Mouse (Mus musculus): ENCODE measurements around the gene Pdcd6ip. TPM values are rescaled to one million over a fixed set of nuclear protein-coding genes. Genes with fewer than 3 reads are reported as not detected.
"Not testable (repeated sequence)": the region's sequence is repeated elsewhere in the genome, so short reads cannot be mapped to it uniquely, and the experiment has no call there.

Gene Pdcd6ip
- polyA plus RNA-seq, 1 experiment = 7.1 TPM

DNA sequence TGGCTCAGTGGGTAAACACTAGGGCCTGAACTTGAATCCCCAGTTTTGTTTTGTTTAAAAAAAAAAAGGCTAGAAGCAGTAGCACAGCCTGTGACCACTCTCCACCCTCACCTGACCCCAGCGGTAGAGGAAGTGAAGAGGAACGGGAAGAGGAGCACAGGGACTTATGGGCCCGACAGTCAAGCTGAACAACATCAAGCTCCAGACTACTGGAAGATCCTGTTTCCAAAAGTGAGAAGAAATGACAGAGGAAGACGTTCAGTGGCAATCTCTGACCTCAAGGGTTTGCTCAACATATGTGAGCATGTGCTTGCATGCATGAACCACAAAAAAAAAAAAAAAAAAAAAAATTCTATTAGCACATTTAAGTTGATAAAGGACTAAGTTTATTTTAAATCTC is 44.6 kb downstream of the Pdcd6ip start:
- Histone ChIP-seq H3K4me3 (replicated peaks) (no peak overlapping the region), H3K36me3 (ENCODE audit: control insufficient read depth) (peaks cover 95% of the 10 kb centered on the region), H3K9me3 (ENCODE audit: control insufficient read depth, low read length) (no peaks in the 10 kb centered on the region), H3K4me1 (ENCODE audit: control insufficient read depth) (no peaks in the 10 kb centered on the region), H3K27me3 (ENCODE audit: control insufficient read depth) (no peaks in the 10 kb centered on the region)
- TF ChIP-seq GATA1 (IDR thresholded peaks at IDR 0.05; ENCODE audit: low read length) (no peak), TAL1 (IDR thresholded peaks at IDR 0.05; ENCODE audit: low read length) (no peak)

DNA sequence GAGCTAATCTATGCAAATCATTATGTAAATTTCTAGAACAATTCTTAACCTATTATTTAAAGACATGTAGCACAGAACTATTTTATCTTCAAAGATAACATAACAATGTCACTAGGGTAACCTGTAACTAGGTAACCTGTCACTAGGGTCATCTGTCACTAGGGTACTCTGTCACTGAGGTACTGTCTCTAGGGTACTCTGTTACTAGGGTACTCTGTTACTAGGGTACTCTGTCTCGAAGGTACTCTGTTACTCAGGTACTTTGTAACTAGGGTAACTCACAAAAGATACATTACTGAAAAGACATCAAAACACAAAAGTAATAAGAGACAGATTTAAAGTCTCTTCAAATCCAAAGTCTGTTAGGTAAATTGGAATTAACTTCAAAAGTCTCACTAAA is 50.2 kb downstream of the Pdcd6ip start:
- Histone ChIP-seq H3K4me3 (replicated peaks) (no peak overlapping the region), H3K4me1 (ENCODE audit: control insufficient read depth) (no peaks in the 10 kb centered on the region), H3K27me3 (ENCODE audit: control insufficient read depth) (no peaks in the 10 kb centered on the region), H3K9me3 (ENCODE audit: control insufficient read depth, low read length) (no peaks in the 10 kb centered on the region), H3K36me3 (ENCODE audit: control insufficient read depth) (peaks cover 95% of the 10 kb centered on the region)
- TF ChIP-seq TAL1 (IDR thresholded peaks at IDR 0.05; ENCODE audit: low read length) = no peak

DNA sequence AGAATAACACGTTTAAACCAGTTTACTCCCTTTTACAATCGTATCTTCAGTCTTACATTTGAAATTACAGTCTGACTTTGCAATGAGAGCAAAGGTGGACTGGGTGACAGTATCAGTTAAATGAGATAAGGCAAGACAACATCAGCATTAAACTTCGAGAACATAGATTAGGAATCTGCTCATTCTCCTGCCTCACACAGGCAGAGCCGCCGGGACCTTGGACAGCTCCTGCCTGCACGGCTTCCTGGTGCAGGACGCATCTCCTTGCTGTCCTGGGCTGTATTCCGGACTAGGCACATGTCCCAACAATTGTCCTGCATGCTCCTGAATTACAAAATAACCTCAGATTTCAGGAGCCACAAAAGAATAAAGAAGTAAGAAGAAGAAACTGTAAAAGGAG is 54.5 kb downstream of the Pdcd6ip start:
- peaks cover 60% of the 10 kb centered on the region for H3K36me3 ChIP-seq (ENCODE audit: control insufficient read depth)

DNA sequence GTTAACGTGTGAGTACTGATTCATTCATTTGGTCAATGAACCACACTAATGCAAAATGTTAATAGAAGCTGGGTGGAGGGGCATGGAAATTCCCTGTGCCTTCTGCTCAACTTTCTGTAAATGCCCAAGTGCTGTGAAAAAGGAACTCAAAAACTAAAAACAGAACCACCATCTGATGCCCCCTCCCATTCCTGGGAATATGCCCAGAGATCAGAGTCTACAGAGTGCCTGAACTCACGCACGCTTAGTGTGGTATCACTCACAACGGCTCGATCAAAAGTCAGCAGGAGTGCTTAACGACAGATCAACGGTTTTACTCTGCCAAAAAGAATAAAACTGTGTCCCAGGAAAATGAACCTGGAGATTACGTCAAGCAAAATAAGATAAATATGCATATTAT is 57.3 kb downstream of the Pdcd6ip start:
- H3K27me3 ChIP-seq (ENCODE audit: control insufficient read depth) = no peaks in the 10 kb centered on the region
- H3K4me1 ChIP-seq (ENCODE audit: control insufficient read depth) = no peaks in the 10 kb centered on the region
- H3K36me3 ChIP-seq (ENCODE audit: control insufficient read depth) = peaks cover 34% of the 10 kb centered on the region
- no peak for TF ChIP-seq GATA1 (IDR thresholded peaks at IDR 0.05; ENCODE audit: low read length)
- no peak for TF ChIP-seq TAL1 (IDR thresholded peaks at IDR 0.05; ENCODE audit: low read length)
- H3K4me3 ChIP-seq (replicated peaks) = no peak overlapping the region
- H3K9me3 ChIP-seq (ENCODE audit: control insufficient read depth, low read length) = no peaks in the 10 kb centered on the region

More for the DNA sequence above, 54.5 kb downstream of the Pdcd6ip start:
- TF ChIP-seq TAL1 (IDR thresholded peaks at IDR 0.05; ENCODE audit: low read length) = no peak
- TF ChIP-seq GATA1 (IDR thresholded peaks at IDR 0.05; ENCODE audit: low read length) = no peak
- Histone ChIP-seq H3K4me1 (ENCODE audit: control insufficient read depth) (no peaks in the 10 kb centered on the region), H3K9me3 (ENCODE audit: control insufficient read depth, low read length) (no peaks in the 10 kb centered on the region), H3K27me3 (ENCODE audit: control insufficient read depth) (no peaks in the 10 kb centered on the region), H3K4me3 (replicated peaks) (no peak overlapping the region)

DNA sequence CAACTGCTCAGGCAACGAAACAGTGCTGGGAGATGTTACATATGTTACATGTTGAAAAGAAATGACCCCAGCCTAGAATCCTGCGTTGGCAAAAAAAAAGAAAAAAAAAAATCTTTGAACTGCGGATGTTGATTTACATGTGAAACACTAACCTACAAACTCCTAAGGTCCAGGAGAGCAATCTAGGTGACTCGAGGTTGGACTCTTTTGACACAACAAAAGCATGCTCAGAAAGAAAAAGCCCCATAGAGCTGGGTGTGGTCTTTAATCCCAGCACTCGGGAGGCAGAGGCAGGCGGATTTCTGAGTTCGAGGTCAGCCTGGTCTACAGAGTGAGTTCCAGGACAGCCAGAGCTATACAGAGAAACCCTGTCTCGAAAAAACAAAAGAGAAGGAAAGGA is 58.8 kb downstream of the Pdcd6ip start:
- H3K4me1 ChIP-seq (ENCODE audit: control insufficient read depth); H3K4me3 ChIP-seq (replicated peaks); H3K9me3 ChIP-seq (ENCODE audit: control insufficient read depth, low read length); H3K27me3 ChIP-seq (ENCODE audit: control insufficient read depth): not testable (repeated sequence)
- peaks cover 19% of the 10 kb centered on the region for H3K36me3 ChIP-seq (ENCODE audit: control insufficient read depth)

DNA sequence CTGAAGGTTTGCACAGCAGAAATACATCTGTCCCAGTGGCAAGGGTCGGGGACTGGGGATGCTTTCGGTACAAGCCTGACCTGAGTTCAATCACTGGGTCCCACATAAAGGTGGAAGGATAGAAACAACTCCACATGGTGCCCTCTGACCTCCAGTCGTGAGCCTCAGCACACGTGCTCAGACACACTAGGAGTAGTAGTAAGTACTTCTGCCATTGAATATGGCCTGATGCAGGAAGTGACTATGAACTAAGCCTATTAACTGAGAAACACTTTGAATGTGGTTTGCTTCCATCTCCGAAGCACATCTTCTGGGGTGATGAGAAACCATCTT is 62.3 kb downstream of the Pdcd6ip start:
- Histone ChIP-seq H3K9me3 (ENCODE audit: control insufficient read depth, low read length) (peaks cover 5% of the 10 kb centered on the region; the same call in 1 of the 2 replicates), H3K4me1 (ENCODE audit: control insufficient read depth) (no peaks in the 10 kb centered on the region), H3K27me3 (ENCODE audit: control insufficient read depth) (no peaks in the 10 kb centered on the region), H3K4me3 (replicated peaks) (no peak overlapping the region), H3K36me3 (ENCODE audit: control insufficient read depth) (no peaks in the 10 kb centered on the region)
- TF ChIP-seq TAL1 (IDR thresholded peaks at IDR 0.05; ENCODE audit: low read length) (no peak), GATA1 (IDR thresholded peaks at IDR 0.05; ENCODE audit: low read length) (no peak)

DNA sequence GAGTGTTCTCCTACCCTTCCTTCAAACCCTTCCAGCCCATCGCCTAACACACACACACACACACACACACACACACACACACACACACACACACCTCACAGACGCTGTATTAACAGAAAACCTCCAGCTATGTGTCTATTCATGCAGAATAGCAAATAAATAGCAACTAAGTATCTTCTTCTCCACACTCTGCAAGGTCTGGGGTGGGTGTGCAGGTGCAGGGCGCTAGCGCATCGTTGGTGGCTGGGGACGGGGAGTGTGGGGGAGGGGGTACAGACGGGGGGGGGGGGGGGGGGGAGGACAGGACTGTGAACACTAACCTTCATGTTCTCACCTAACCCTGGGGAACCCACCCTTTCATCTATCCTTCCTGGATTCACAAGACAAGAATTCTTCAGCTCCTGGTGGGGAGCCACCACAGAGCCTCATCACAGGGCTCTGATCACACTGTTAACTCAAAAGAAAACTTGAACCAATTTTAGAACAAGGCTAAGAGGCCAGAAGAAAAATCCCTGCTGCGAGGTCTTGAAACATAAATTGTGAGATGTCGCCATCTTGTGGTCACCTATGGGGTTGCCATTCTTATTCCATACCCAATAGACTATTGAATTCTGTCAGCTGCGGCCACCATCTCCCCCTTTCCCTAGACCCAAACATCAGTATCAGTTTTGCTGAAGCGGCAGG is 62.8 kb downstream of the Pdcd6ip start:
- H3K27me3 ChIP-seq (ENCODE audit: control insufficient read depth) = no peaks in the 10 kb centered on the region
- H3K4me3 ChIP-seq (replicated peaks) = no peak overlapping the region
- TF ChIP-seq TAL1 (IDR thresholded peaks at IDR 0.05; ENCODE audit: low read length) (no peak), GATA1 (IDR thresholded peaks at IDR 0.05; ENCODE audit: low read length) (no peak)
- no peaks in the 10 kb centered on the region for H3K36me3 ChIP-seq (ENCODE audit: control insufficient read depth)
- no peaks in the 10 kb centered on the region for H3K4me1 ChIP-seq (ENCODE audit: control insufficient read depth)
- peaks cover 7% of the 10 kb centered on the region; the same call in 1 of the 2 replicates for H3K9me3 ChIP-seq (ENCODE audit: control insufficient read depth, low read length)

DNA sequence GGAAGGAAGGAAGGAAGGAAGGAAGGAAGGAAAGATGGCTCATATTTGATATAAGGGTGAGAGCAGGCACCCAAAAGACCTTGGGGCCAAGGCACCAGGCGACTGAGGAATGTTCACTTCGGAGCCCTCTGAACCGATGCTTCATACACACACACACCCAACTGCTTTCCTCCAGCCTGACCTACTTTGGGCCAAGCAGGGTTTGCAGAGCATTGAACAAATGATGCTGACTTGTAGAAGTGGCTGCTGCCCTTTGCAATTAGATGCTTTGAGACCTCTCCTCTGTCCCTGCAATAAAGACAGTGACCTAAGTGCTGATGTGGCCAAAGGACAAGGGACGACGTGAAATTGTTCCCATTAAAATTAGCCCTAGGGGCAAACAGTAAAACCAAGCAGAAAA is 63.4 kb downstream of the Pdcd6ip start:
- peaks cover 7% of the 10 kb centered on the region; the same call in 1 of the 2 replicates for H3K9me3 ChIP-seq (ENCODE audit: control insufficient read depth, low read length)
- no peak overlapping the region for H3K4me3 ChIP-seq (replicated peaks)
- H3K4me1 ChIP-seq (ENCODE audit: control insufficient read depth) = no peaks in the 10 kb centered on the region
- no peaks in the 10 kb centered on the region for H3K27me3 ChIP-seq (ENCODE audit: control insufficient read depth)
- TF ChIP-seq TAL1 (IDR thresholded peaks at IDR 0.05; ENCODE audit: low read length) (no peak), GATA1 (IDR thresholded peaks at IDR 0.05; ENCODE audit: low read length) (no peak)
- H3K36me3 ChIP-seq (ENCODE audit: control insufficient read depth) = no peaks in the 10 kb centered on the region

DNA sequence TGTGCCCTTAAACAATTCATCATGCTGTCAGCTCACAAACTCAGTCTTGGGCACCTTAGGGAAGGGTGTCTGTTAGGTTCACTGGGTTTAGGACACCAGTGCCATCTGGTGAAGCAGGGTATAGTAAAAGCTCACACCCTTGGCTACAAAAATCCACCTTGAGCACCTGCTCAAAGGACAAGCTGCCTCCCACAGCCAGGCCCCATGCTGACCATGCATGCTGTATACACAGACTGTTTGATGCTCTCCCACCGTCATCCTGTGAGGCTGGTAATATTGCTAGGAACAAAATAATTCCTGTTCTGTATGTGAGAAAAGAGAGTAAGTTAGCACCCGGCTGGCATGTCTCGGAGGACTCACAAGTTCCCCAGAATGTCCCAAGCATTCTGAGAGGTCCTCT is 64.0 kb downstream of the Pdcd6ip start:
- H3K27me3 ChIP-seq (ENCODE audit: control insufficient read depth) = no peaks in the 10 kb centered on the region
- no peak for TF ChIP-seq GATA1 (IDR thresholded peaks at IDR 0.05; ENCODE audit: low read length)
- TF ChIP-seq TAL1 (IDR thresholded peaks at IDR 0.05; ENCODE audit: low read length) = no peak

DNA sequence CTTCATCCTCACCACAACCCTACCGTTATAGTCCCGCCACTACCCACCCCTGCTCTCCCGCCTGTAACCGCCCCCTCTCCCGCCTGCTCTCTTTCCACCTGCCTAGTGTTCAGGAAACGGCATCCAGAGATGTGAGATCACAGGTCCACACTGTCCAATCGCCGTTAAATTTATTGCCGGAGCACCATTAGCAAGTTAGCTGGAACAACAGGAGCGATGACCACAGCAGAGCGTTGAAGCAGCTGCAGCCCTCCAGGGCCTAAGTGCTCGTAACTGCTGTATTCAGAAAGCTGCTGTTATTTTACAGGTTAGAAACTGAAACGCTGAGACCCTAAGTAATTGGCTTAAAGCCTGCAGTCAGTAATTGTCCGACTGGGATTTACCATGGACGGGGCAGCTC is 64.4 kb downstream of the Pdcd6ip start:
- TF ChIP-seq GATA1 (IDR thresholded peaks at IDR 0.05; ENCODE audit: low read length) (no peak), TAL1 (IDR thresholded peaks at IDR 0.05; ENCODE audit: low read length) (no peak)
- H3K27me3 ChIP-seq (ENCODE audit: control insufficient read depth) = no peaks in the 10 kb centered on the region
- peaks cover 7% of the 10 kb centered on the region; the same call in 1 of the 2 replicates for H3K9me3 ChIP-seq (ENCODE audit: control insufficient read depth, low read length)
- no peaks in the 10 kb centered on the region for H3K4me1 ChIP-seq (ENCODE audit: control insufficient read depth)
- no peak overlapping the region for H3K4me3 ChIP-seq (replicated peaks)
- no peaks in the 10 kb centered on the region for H3K36me3 ChIP-seq (ENCODE audit: control insufficient read depth)

More for the DNA sequence above, 64.0 kb downstream of the Pdcd6ip start:
- no peaks in the 10 kb centered on the region for H3K36me3 ChIP-seq (ENCODE audit: control insufficient read depth)
- H3K4me1 ChIP-seq (ENCODE audit: control insufficient read depth) = no peaks in the 10 kb centered on the region
- H3K9me3 ChIP-seq (ENCODE audit: control insufficient read depth, low read length) = peaks cover 7% of the 10 kb centered on the region; the same call in 1 of the 2 replicates
- H3K4me3 ChIP-seq (replicated peaks) = no peak overlapping the region

Data from erythroblast, embryonic 14.5 days (primary cell).